Mouse (Mus musculus): ENCODE results near the gene Wdr20. TPM values are rescaled to one million over a fixed set of nuclear protein-coding genes. Genes with fewer than 3 reads are reported as not detected.

Wdr20 gene
- polyA plus RNA-seq, 1 experiment from 2014 or later, result 21.6 TPM

GRCm38 (mm10) chr12:110771961-110772360 is 34.2 kb downstream of the Wdr20 start:
- WGBS, result 96% methylated on average over 6 of the region's 6 CpGs
- no peak overlapping the region for H3K9ac ChIP-seq (ENCODE audit: low read length)
- H3K4me3 ChIP-seq (ENCODE audit: low read depth, low read length), result no peak overlapping the region
- H3K36me3 ChIP-seq (ENCODE audit: control insufficient read depth, insufficient read depth, low read length), result no peaks in the 10 kb centered on the region
- H3K4me1 ChIP-seq (ENCODE audit: control insufficient read depth, insufficient read depth, low read length), result no peaks in the 10 kb centered on the region; the same call in 1 of the 2 replicates
- H3K27ac ChIP-seq (replicated peaks; ENCODE audit: low read depth, low read length), result no peak overlapping the region
- DNase-seq (ENCODE audit: low spot score), result no peak
- H3K9me3 ChIP-seq (ENCODE audit: control insufficient read depth, low read length), result no peaks in the 10 kb centered on the region
- no peak for ATAC-seq (ENCODE audit: insufficient number of reproducible peaks, low FRiP score, low TSS enrichment, low read depth)
- no peak overlapping the region for H3K4me2 ChIP-seq (ENCODE audit: low read depth, severe bottlenecking)
- no peaks in the 10 kb centered on the region for H3K27me3 ChIP-seq (ENCODE audit: control insufficient read depth, insufficient read depth, low read length)

DNA sequence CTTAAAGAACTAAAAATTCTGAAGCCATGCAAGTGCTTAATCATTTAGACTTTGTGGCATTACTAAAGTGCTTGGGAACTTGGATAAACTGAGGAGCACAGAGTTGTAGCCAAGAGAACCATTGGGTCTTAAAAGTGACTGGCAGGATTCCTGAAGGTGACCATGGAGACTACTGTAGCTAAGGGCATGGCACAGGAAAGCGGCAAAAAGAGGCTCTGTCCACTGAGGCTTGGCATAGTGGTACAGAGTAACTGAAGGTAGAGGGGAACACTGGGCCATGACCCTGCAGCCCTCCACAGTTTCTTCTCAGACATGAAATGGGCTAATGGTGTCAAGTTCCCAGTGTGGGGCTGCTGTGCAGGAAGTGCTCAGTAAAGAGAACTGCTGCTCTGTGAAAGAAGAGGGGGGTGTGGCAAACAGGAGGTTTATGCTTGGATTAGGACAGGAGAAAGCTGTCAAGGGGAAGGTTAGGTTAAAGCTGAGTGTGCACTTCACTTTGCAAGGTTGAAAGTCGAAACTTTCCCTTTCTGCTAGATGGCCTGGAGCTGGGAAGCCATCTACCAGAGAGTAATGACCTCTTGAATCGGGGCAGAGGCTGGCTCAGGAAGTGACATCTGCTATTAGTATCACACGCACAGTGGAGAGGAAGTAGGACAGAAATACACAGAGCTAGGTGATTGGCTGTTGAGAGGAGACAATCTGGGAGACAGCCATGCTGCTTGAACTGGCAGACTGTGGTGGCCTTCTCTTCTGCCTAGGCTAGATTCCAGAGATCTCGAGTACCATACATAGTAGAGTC is 38.1 kb downstream of the Wdr20 start:
- no peak overlapping the region for H3K4me3 ChIP-seq (ENCODE audit: low read depth, low read length)
- no peak overlapping the region for H3K9ac ChIP-seq (ENCODE audit: low read length)
- no peak overlapping the region for H3K4me2 ChIP-seq (ENCODE audit: low read depth, severe bottlenecking)
- no peaks in the 10 kb centered on the region; the same call in 1 of the 2 replicates for H3K4me1 ChIP-seq (ENCODE audit: control insufficient read depth, insufficient read depth, low read length)
- 64% methylated on average over 5 of the region's 5 CpGs for WGBS
- no peak for DNase-seq (ENCODE audit: low spot score)
- no peaks in the 10 kb centered on the region for H3K36me3 ChIP-seq (ENCODE audit: control insufficient read depth, insufficient read depth, low read length)
- no peaks in the 10 kb centered on the region for H3K9me3 ChIP-seq (ENCODE audit: control insufficient read depth, low read length)
- no peak for ATAC-seq (ENCODE audit: insufficient number of reproducible peaks, low FRiP score, low TSS enrichment, low read depth)
- H3K27me3 ChIP-seq (ENCODE audit: control insufficient read depth, insufficient read depth, low read length), result no peaks in the 10 kb centered on the region
- H3K27ac ChIP-seq (replicated peaks; ENCODE audit: low read depth, low read length), result no peak overlapping the region

- H3K9ac ChIP-seq (ENCODE audit: low read length), result no peak overlapping the region
- no peaks in the 10 kb centered on the region; the same call in 1 of the 2 replicates for H3K4me1 ChIP-seq (ENCODE audit: control insufficient read depth, insufficient read depth, low read length)
- no peak overlapping the region for H3K4me3 ChIP-seq (ENCODE audit: low read depth, low read length)
- DNase-seq (ENCODE audit: low spot score), result no peak
- WGBS, result 92% methylated on average over 5 of the region's 5 CpGs
- H3K9me3 ChIP-seq (ENCODE audit: control insufficient read depth, low read length), result no peaks in the 10 kb centered on the region
- H3K36me3 ChIP-seq (ENCODE audit: control insufficient read depth, insufficient read depth, low read length), result no peaks in the 10 kb centered on the region
- H3K27me3 ChIP-seq (ENCODE audit: control insufficient read depth, insufficient read depth, low read length), result no peaks in the 10 kb centered on the region
- no peak overlapping the region for H3K27ac ChIP-seq (replicated peaks; ENCODE audit: low read depth, low read length)
- no peak for ATAC-seq (ENCODE audit: insufficient number of reproducible peaks, low FRiP score, low TSS enrichment, low read depth)
- H3K4me2 ChIP-seq (ENCODE audit: low read depth, severe bottlenecking), result no peak overlapping the region
These were observed 40.1 kb downstream of the Wdr20 start for GRCm38 (mm10) chr12:110777853-110778252.

- H3K9me3 ChIP-seq (ENCODE audit: control insufficient read depth, low read length), result no peaks in the 10 kb centered on the region
- WGBS, result 85% methylated on average over 7 of the region's 7 CpGs
- no peak overlapping the region for H3K9ac ChIP-seq (ENCODE audit: low read length)
- H3K27ac ChIP-seq (replicated peaks; ENCODE audit: low read depth, low read length), result no peak overlapping the region
- H3K4me1 ChIP-seq (ENCODE audit: control insufficient read depth, insufficient read depth, low read length), result no peaks in the 10 kb centered on the region; the same call in 1 of the 2 replicates
- no peak for DNase-seq (ENCODE audit: low spot score)
- H3K36me3 ChIP-seq (ENCODE audit: control insufficient read depth, insufficient read depth, low read length), result no peaks in the 10 kb centered on the region
- H3K27me3 ChIP-seq (ENCODE audit: control insufficient read depth, insufficient read depth, low read length), result no peaks in the 10 kb centered on the region
- ATAC-seq (ENCODE audit: insufficient number of reproducible peaks, low FRiP score, low TSS enrichment, low read depth), result no peak
- no peak overlapping the region for H3K4me3 ChIP-seq (ENCODE audit: low read depth, low read length)
- no peak overlapping the region for H3K4me2 ChIP-seq (ENCODE audit: low read depth, severe bottlenecking)
These were observed 41.6 kb downstream of the Wdr20 start for GRCm38 (mm10) chr12:110779296-110779695.

DNA sequence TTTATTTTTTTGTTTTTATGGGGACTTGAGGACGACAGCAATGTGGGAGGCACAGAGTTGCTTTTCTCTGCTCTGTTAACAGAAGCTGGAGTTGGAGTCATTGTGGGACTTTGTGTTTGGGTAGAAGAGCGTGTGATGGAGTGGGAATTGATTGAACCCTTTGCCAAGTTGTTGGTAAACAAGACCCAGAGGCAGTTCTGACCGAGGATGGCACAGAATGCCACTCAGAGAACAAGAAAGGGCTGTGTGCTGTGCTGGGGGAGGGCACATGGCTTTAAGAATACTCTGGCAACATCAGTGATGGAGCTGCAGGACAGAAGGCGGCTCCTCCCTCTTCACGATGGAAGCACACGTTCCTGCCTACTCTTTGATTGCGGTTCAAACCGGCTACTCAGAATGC is 43.4 kb downstream of the Wdr20 start:
- no peaks in the 10 kb centered on the region for H3K9me3 ChIP-seq (ENCODE audit: control insufficient read depth, low read length)
- 90% methylated on average over 8 of the region's 8 CpGs for WGBS
- H3K4me2 ChIP-seq (ENCODE audit: low read depth, severe bottlenecking), result no peak overlapping the region
- H3K36me3 ChIP-seq (ENCODE audit: control insufficient read depth, insufficient read depth, low read length), result no peaks in the 10 kb centered on the region
- no peak overlapping the region for H3K4me3 ChIP-seq (ENCODE audit: low read depth, low read length)
- H3K27me3 ChIP-seq (ENCODE audit: control insufficient read depth, insufficient read depth, low read length), result no peaks in the 10 kb centered on the region
- ATAC-seq (ENCODE audit: insufficient number of reproducible peaks, low FRiP score, low TSS enrichment, low read depth) (no peak), DNase-seq (ENCODE audit: low spot score) (no peak)
- H3K4me1 ChIP-seq (ENCODE audit: control insufficient read depth, insufficient read depth, low read length), result no peaks in the 10 kb centered on the region
- no peak overlapping the region for H3K27ac ChIP-seq (replicated peaks; ENCODE audit: low read depth, low read length)
- H3K9ac ChIP-seq (ENCODE audit: low read length), result no peak overlapping the region

GRCm38 (mm10) chr12:110782278-110782677 is 44.5 kb downstream of the Wdr20 start:
- no peak overlapping the region for H3K4me2 ChIP-seq (ENCODE audit: low read depth, severe bottlenecking)
- no peak overlapping the region for H3K4me3 ChIP-seq (ENCODE audit: low read depth, low read length)
- no peaks in the 10 kb centered on the region for H3K36me3 ChIP-seq (ENCODE audit: control insufficient read depth, insufficient read depth, low read length)
- no peaks in the 10 kb centered on the region for H3K4me1 ChIP-seq (ENCODE audit: control insufficient read depth, insufficient read depth, low read length)
- no peaks in the 10 kb centered on the region for H3K9me3 ChIP-seq (ENCODE audit: control insufficient read depth, low read length)
- H3K27ac ChIP-seq (replicated peaks; ENCODE audit: low read depth, low read length), result no peak overlapping the region
- no peak for ATAC-seq (ENCODE audit: insufficient number of reproducible peaks, low FRiP score, low TSS enrichment, low read depth)
- WGBS, result 97% methylated on average over 1 of the region's 1 CpGs
- DNase-seq (ENCODE audit: low spot score), result no peak
- H3K27me3 ChIP-seq (ENCODE audit: control insufficient read depth, insufficient read depth, low read length), result no peaks in the 10 kb centered on the region
- H3K9ac ChIP-seq (ENCODE audit: low read length), result no peak overlapping the region

GRCm38 (mm10) chr12:110784211-110784610 is 46.5 kb downstream of the Wdr20 start:
- DNase-seq (ENCODE audit: low spot score), result no peak
- Histone ChIP-seq H3K4me3 (ENCODE audit: low read depth, low read length) (no peak overlapping the region), H3K9ac (ENCODE audit: low read length) (no peak overlapping the region), H3K4me2 (ENCODE audit: low read depth, severe bottlenecking) (no peak overlapping the region), H3K27me3 (ENCODE audit: control insufficient read depth, insufficient read depth, low read length) (no peaks in the 10 kb centered on the region), H3K36me3 (ENCODE audit: control insufficient read depth, insufficient read depth, low read length) (0 out of 2 replicates have a peak, but pooled peaks cover 2% of the 10 kb centered on the region), H3K27ac (replicated peaks; ENCODE audit: low read depth, low read length) (no peak overlapping the region), H3K4me1 (ENCODE audit: control insufficient read depth, insufficient read depth, low read length) (no peaks in the 10 kb centered on the region), H3K9me3 (ENCODE audit: control insufficient read depth, low read length) (no peaks in the 10 kb centered on the region)
- no peak for ATAC-seq (ENCODE audit: insufficient number of reproducible peaks, low FRiP score, low TSS enrichment, low read depth)
- WGBS, result 95% methylated on average over 2 of the region's 2 CpGs

DNA sequence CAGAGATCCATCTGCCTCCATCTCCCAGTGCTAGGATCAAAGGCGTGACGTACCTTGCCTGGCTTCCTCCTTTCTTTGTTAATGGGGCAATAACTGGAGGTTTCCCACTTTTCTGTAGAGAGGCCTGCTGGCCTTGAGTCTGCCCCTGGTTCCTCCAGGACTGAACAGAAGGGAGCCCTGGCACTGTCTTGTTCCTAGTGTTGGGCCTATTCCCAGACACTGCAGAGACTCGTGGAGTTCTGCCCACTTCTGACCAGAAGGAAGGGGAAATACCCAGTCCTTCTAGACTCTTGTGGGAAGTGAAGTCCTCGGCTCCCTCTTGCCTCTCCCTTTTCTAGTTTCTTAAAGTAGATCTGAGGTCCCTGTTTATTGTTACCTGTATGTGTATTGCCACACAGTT is 48.5 kb downstream of the Wdr20 start:
- no peak overlapping the region for H3K9ac ChIP-seq (ENCODE audit: low read length)
- peaks cover 2% of the 10 kb centered on the region; the same call in 1 of the 2 replicates for H3K36me3 ChIP-seq (ENCODE audit: control insufficient read depth, insufficient read depth, low read length)
- ATAC-seq (ENCODE audit: insufficient number of reproducible peaks, low FRiP score, low TSS enrichment, low read depth), result no peak
- WGBS, result 72% methylated on average over 4 of the region's 4 CpGs
- H3K4me1 ChIP-seq (ENCODE audit: control insufficient read depth, insufficient read depth, low read length), result no peaks in the 10 kb centered on the region
- no peak overlapping the region for H3K4me2 ChIP-seq (ENCODE audit: low read depth, severe bottlenecking)
- H3K27me3 ChIP-seq (ENCODE audit: control insufficient read depth, insufficient read depth, low read length), result no peaks in the 10 kb centered on the region
- H3K4me3 ChIP-seq (ENCODE audit: low read depth, low read length), result no peak overlapping the region
- no peak for DNase-seq (ENCODE audit: low spot score)
- no peak overlapping the region for H3K27ac ChIP-seq (replicated peaks; ENCODE audit: low read depth, low read length)
- no peaks in the 10 kb centered on the region for H3K9me3 ChIP-seq (ENCODE audit: control insufficient read depth, low read length)

Data from limb, embryonic 11.5 days (tissue).